Mouse (Mus musculus) cerebellum, postnatal 36 days (tissue): ENCODE data around the gene Nav2.

Source experiments
- DNase-seq, 2 experiments: peaks; one replicate each; pipeline ENCODE4 v3.0.0; 2021 to 2022; ENCODE audit warnings: mixed read lengths in 2 of 2

Gene Nav2

GRCm38 (mm10) chr7:49291208-49291892 lies 382.8 kb downstream of the Nav2 start:
- no peak for DNase-seq

GRCm38 (mm10) chr7:49297148-49297547 lies 388.6 kb downstream of the Nav2 start:
- no peak for DNase-seq

- no peak for DNase-seq
These were observed 389.9 kb downstream of the Nav2 start for GRCm38 (mm10) chr7:49298431-49298839.

DNA sequence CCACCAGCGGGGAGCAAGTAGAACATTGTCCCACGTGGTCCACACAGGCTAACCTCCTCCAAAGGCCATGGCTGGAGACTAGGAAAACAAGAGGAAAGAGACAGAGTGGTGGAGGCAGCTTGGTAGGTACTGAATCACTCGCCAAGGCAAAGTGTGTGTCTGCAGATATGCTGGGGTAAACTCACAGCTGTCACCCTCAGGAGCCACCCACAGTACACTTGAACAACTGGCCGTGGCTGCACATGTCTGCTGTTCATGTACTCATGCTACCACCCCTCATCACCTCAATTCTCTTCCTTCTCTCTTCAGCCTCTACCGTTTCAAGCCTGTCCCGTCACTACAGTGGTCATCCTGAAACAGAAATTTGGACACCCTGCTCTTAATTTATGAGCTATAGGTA lies 393.0 kb downstream of the Nav2 start:
- DNase-seq: no peak

DNA sequence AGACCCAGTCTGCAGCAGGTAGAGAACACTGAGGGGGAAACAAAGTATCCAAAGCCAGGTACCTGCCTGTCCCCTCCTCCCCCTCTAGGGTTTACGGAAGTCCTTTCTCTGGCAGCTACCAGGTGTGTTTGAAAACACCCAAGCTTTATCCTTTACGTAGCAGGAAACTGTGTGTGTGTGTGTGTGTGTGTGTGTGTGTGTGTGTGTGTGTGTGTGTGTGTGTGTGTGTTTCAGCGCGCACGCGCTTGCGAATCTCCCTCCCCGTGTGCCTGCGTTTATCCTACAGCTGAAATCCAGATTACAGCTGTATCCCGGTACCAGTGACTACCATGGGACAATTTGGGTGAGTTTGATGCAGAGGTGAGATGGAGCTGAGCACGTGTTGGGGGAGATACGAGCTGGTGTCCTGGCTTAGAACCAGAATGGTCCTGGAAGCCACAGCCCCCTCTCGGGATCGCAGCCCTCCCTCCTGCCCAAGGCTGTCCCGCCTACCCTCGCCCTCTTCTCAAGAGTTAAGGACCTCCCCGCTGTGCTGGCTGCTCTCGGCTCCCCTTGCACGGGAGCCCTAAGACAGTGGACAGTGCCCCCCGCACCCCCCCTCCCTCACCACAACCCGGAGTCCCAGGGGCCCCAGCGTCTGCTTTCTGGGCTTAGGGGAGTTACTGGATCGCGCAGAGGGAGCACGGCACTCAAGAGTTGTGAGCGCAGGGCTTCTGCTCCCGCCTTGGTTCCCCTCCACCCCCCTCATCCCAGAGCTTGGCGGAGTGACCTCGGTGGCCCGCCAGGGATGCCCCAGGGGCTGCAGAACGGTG lies 395.3 kb downstream of the Nav2 start:
- no peak for DNase-seq

DNA sequence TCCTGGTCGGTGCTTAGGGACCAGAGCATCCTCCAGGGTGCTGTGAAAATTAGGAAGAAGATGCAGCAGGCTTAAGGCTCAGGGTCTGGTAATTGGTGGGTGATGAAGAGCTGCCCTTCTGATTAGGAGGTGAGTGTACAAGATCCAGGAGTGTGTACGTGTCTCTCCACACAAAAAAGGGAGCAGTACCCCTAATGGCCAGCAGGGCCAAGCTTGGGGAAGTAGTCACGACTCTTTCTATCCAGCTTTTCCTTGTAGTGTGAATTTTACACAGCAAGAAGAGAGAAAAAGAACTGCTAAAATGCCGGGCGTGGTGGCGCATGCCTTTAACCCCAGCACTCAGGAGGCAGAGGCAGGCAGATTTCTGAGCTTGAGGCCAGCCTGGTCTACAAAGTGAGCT lies 399.2 kb downstream of the Nav2 start:
- DNase-seq: no peak

GRCm38 (mm10) chr7:49309746-49310145 lies 401.2 kb downstream of the Nav2 start:
- no peak for DNase-seq

GRCm38 (mm10) chr7:49313945-49314344 lies 405.4 kb downstream of the Nav2 start:
- DNase-seq: no peak

GRCm38 (mm10) chr7:49315033-49315432 lies 406.5 kb downstream of the Nav2 start:
- no peak for DNase-seq

DNA sequence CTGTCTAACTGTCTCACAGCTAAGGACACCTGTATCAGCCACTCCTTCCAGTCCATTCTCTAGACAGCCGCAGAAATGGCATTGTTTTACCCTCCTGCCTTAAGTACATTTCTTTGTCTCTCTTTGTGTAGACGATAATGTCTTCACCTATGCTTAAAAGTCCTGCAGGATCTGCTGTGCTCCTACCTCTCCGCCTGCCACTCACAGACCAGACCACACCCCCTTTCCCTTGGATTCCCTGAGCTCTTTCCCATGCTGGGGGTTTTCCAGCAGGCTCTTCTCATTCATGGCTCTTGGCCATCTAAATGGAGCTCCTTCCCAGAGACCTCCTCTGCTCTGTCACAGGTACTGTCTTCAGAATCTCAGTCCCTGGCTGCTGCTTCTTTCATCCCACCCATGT lies 408.1 kb downstream of the Nav2 start:
- no peak for DNase-seq

GRCm38 (mm10) chr7:49318183-49318897 lies 409.8 kb downstream of the Nav2 start:
- no peak for DNase-seq

- no peak for DNase-seq
These were observed 410.4 kb downstream of the Nav2 start for GRCm38 (mm10) chr7:49318898-49319293.

DNA sequence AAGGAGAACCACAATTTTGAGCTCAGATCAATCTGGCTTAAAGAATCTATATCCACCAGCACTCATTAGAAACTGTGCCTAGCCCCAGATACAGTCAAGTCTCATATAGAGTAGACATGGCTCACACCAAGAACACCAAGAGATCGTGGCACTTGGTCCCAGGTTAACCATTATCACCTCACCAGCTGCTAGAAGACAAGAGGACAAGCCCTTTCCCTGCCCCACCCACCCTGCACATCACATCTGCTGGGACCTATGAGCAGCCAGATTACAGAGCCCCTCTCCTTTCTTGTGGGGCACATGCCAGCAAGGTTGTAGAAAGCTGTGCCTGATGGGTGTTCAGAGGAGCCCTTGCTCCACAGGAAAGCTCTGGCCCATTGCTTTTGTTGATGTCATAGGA lies 411.5 kb downstream of the Nav2 start:
- DNase-seq: no peak

DNA sequence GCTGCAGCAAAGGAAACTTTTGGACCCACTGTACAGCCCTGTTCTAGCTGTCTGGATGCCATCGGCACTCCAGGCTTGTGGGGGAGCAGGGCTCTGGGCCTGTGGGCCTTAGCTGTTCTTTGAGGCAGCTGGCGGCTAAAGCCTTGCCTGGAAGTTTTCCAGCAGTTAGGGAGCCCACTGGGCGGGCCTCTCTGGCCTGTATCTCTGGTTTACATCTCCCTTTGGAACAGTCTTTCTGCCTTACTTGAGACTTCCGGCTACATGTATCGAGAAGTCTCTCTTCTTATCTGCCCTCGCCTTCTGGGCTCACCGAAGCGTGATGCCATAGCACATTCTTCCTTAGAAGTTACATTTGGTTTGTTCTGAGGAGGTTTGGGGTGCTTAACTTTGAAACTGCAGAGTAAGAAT lies 412.6 kb downstream of the Nav2 start:
- DNase-seq: peak; percentile 41 to 47

DNA sequence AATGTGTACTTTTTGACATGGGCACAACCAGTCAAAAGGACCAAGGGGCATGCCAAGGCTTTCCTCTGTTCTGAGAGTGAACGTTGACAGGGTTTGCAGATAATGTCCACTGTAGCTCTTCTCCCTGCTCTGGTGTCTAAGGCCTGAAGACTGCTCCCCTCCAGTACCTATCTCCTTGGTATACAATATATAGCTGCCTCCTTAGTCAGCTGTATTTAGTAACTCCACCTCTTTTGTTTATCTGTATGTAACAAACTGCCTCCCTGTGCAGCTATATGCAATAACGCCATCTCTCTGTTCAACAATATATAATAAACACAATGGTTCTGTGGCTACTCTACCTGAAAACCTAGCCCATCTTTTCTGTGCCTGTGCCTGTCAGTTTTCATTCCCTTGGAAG lies 413.7 kb downstream of the Nav2 start:
- no peak for DNase-seq

DNA sequence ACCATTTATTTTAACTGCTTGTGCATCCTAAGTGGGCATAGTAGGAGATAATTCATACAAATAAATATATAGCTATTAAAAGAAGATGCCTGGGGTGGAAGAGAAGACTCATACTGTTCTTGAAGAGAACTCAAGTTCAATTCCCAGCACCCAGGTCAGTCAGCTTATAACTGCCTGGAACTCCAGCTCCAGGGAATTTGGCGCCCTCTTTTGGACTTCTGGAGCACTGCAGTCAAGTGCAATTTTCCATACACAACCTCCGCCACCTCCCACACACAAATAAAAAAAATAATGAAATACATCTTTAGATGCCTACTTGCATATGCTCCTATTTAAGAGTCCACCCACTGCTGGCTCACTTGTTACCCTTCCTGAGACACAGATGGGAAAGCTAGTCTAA lies 416.1 kb downstream of the Nav2 start:
- DNase-seq: no peak

DNA sequence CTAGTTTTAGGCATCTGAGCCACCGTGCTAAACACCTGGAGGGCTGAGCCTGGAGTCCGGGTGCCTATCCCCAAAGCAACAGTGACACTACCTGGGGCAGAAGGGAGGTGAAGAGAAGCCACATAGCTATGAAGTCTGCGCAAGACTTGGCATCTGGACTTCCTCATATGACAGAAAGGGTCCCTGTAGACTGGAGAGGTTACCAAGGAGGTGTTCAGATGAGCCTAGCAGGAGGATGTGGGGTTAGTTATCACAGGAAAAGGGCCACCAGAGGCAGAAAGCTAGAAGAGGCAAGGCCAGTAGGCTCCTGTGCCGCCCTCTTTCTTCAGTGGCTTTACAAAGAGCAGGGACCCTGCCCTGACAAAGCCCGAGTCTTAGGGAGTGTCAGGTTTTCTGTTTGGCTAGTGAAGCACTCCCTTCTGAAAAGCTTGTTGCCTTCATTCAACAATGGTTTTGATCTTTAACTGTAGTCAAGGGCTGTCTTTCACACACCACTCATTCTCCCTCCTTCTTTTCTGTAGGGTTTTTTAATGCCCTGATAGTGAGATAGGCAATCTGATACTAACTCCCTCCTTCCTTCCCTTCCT lies 417.7 kb downstream of the Nav2 start:
- no peak for DNase-seq

DNA sequence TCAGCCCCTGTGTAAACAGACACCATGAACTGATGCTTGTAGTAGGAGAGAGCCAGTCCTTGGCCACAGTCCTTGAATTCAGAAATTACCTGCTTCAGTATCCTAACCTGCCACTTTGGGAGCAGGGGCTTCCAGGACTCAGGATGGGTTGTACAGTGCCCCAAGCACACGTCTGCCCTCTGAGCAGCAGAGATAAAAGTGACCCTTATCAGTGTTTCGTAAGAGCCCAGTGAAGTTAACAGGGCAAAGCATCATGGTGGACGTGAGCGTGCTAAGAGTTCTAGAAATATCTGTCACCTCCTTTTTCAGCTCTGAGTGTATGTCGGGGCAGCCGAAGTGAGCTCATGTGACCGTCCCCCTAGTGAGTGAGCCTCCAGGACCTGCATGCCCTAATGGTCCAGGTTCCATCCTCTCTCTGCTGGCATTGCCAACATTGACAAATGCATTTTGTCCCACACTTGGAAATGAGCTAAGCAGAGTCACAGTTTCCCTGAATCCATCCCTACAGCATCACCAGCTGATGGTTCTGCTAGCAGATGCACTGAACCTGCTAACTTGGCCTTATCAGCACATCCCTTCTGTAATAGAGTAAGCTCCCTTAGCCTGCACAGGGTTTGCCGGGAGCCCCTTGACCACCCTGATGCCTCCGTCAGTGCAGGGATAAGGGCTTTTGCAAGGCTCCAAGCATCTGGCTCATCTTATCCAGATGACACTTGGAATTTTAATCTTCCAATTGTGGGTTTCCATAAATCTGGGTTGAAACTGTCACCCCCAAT lies 418.6 kb downstream of the Nav2 start:
- no peak for DNase-seq

GRCm38 (mm10) chr7:49330181-49330580 lies 421.7 kb downstream of the Nav2 start:
- no peak for DNase-seq

GRCm38 (mm10) chr7:49331939-49332338 lies 423.4 kb downstream of the Nav2 start:
- no peak for DNase-seq

DNA sequence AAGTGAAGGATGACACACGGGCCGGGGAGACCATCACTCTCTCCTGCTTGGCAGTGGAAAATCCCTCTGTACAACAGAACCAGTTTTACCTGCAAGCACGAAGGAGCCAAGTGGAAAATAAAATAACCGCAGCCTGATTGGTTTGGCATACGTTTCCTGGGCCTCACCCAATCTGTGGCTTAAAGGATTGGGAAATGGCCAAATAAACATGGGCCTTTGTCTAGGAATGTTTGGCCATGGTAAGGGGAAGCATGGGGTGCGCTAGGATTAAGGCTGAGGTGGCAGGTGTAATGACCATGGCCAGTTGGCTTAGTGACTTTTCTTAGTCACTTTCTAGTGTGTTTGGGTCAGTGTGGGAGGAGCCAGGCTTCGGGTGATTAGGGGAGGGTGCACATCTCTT lies 424.1 kb downstream of the Nav2 start:
- peak; percentile 23 to 37 for DNase-seq

DNA sequence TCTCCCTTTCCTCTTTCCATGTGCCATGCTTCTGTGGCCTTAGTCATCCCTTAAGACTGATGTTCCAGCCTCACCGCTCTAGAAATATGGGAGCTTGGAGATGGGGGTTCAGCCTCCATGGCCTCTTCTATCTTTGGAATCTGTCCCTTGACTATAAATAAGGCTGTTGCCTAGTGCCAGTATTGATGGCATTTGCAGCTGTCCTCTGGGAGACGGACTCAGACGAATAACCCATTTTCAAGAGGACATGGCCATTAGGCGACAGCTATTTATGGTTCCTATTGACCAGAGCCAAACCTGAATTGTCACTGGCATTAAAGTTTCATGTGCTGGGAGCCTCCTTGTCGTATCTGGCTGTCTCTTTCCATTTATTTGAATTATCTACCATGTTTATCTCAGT lies 425.6 kb downstream of the Nav2 start:
- no peak for DNase-seq

GRCm38 (mm10) chr7:49335056-49335455 lies 426.5 kb downstream of the Nav2 start:
- DNase-seq: no peak
